Mouse (Mus musculus) limb, embryonic 15.5 days (tissue): ENCODE data around the gene Tob2. TPM values are rescaled to one million over a fixed set of nuclear protein-coding genes. Genes with fewer than 3 reads are reported as not detected.

Experiments used
- ATAC-seq: fragments of 200-750 bp; cut with Nextera tagmentation; 2 replicates; pipeline ENCODE4 v1.8.0; 2017; ENCODE audit warnings: low read depth, moderate TSS enrichment; ENCODE audit not compliant: insufficient number of reproducible peaks, low FRiP score, low TSS enrichment
- H3K27ac ChIP-seq: fragments of 300-500 bp; sonication (generic); 2 replicates; pipeline ENCODE4 v1.5.1; 2015; ENCODE audit warnings: moderate library complexity, mild to moderate bottlenecking, inconsistent platforms
- H3K27me3 ChIP-seq: fragments of 300-500 bp; sonication (generic); 2 replicates; pipeline ENCODE4 v1.6.1; 2015; ENCODE audit warnings: inconsistent platforms
- H3K36me3 ChIP-seq: fragments of 300-500 bp; sonication (generic); 2 replicates; pipeline ENCODE4 v1.6.1; 2015; ENCODE audit warnings: inconsistent platforms
- H3K4me1 ChIP-seq: fragments of 300-500 bp; sonication (generic); 2 replicates; pipeline ENCODE4 v1.6.1; 2015; ENCODE audit warnings: inconsistent platforms
- H3K4me2 ChIP-seq: fragments of 300-500 bp; sonication (generic); 2 replicates; pipeline ENCODE4 v1.6.1; 2015; ENCODE audit warnings: mild to moderate bottlenecking, inconsistent platforms
- H3K4me3 ChIP-seq: fragments of 300-500 bp; sonication (generic); 2 replicates; pipeline ENCODE4 v1.5.1; 2015; ENCODE audit warnings: mild to moderate bottlenecking, inconsistent platforms
- H3K9ac ChIP-seq: fragments of 300-500 bp; sonication (generic); 2 replicates; pipeline ENCODE4 v1.6.1; 2015; ENCODE audit warnings: inconsistent platforms
- H3K9me3 ChIP-seq: fragments of 300-500 bp; sonication (generic); 2 replicates; pipeline ENCODE4 v1.6.1; 2016; ENCODE audit warnings: inconsistent platforms
- WGBS: fragments of 180-500 bp; shearing (Covaris S2); methylation state at CpG from one replicate; pipeline ENCODE4 v1.1.7; 2015; 5-methylcytosine and 5-hydroxymethylcytosine counted together
- polyA plus RNA-seq: library from polyadenylated mRNA; unstranded; fragments of >200 nt; fragmentation: Nextera tagmentation; extraction: Ambion mirVana; gene quantifications from 2 replicates; pipeline ENCODE4 v1.2.1, GENCODE M21; 2015

The Tob2 gene
- polyA plus RNA-seq, 1 experiment from 2014 or later: 29.8 TPM

DNA sequence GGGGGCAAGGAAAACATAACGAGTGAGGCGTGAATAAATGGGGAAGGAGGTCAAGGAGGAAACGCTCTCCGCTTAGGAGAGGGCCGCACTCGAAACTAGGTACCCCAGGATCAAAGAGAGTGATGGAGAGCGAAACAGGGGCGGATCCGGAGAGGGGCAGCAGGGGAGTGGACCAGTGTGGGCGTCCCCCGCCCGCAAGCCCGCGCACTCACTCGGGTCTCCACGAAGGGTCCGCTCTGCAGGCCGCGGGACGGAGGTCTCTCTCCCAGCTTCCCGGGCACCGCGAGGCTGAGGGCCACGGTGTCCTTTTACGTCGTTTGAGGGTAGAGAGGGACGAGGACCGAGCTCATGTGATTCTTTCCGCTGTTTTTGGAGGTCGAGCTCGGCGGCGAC, 876 bp downstream of the Tob2 start:
- ATAC-seq: 0 out of 2 replicates have a peak, but pooled peaks have one; percentile 27
- peak overlapping the region; percentile 95 for H3K27ac ChIP-seq
- peak overlapping the region; percentile 84 for H3K4me2 ChIP-seq
- peaks cover 24% of the 10 kb centered on the region for H3K4me1 ChIP-seq
- H3K9ac ChIP-seq: peak overlapping the region; percentile 93
- 0% methylated on average over 33 of the region's 33 CpGs for WGBS
- no peaks in the 10 kb centered on the region for H3K27me3 ChIP-seq
- peaks cover 13% of the 10 kb centered on the region for H3K36me3 ChIP-seq
- peak overlapping the region; percentile 91 for H3K4me3 ChIP-seq
- H3K9me3 ChIP-seq: no peaks in the 10 kb centered on the region

DNA sequence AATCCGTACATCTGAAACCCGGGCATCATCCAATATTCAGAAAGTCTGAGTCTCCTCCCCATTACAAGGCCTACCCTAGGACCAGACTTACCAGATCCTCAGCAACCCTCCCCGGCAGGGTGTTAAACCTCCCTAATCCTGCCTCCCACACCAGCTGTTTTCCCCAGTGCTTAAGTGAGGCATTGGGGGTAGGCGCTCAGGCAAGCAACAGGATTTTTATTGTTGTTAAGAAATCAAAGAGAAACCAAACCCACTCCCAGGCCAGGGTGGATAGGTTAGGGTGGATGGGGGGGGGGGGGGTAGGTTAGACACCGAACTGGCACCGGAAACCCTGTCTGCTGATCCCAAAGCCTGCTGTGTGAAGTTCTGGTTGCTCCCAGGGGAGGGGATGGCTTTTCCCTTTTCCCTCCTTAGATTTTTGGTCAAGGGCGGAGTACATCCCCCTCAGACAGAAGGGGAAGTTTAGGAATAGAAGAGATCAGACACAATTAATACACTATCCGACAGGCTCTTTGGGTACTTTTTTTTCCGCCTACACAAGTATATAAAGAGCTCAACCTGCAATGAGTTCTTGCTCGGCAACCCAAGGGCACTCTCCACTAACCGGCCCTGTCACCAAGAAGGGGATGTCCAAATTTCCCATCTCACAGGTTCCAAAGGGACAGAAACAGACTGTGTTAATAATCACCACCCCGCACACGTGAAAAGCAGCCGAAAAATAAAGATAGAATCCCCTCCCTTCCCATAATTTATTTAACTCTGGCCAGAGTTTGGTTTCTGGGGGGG, 1.5 kb downstream of the Tob2 start:
- no peaks in the 10 kb centered on the region for H3K9me3 ChIP-seq
- H3K9ac ChIP-seq: peak overlapping the region; percentile 93
- H3K27me3 ChIP-seq: no peaks in the 10 kb centered on the region
- H3K36me3 ChIP-seq: peaks cover 18% of the 10 kb centered on the region
- peak overlapping the region; percentile 91 for H3K4me3 ChIP-seq
- under 1% methylated on average over 14 of the region's 14 CpGs for WGBS
- peak overlapping the region; percentile 95 for H3K27ac ChIP-seq
- peaks cover 24% of the 10 kb centered on the region for H3K4me1 ChIP-seq
- ATAC-seq: no peak
- H3K4me2 ChIP-seq: peak overlapping the region; percentile 84

DNA sequence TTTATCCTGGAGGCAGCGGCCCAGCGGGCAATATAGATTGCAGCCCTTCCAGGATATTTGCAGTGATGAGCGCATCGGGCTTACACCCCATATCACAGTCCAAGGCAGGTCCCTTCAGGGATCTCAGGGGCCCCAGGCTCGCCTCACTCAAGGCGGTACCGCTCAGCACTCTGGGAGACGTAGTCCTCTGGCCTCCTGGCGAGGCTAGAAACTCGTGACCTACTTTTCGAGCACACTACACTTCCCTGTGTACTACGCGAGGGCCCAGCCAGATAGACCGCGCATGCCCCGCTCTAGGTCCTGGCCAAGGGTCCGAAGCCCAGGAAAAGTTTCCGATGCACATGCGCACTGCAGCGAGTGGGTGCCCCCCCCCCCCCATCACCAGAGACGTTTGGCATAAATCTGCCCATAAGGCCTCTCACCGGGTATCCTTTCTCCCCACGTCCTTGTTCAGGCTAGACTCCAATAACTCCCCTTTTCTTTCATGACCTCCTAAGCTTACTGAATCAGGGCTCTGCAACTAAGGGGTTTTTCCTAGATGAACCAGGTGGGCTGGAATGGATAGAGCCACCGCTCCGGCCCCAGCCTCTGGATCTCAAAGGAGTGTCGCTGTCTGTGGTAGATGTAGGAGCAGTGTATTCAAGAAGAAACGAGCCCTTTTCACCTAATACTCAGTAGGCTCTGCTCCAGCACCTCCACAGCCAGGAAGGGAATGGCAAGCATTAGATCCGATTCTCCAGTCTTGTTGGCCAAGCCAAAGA, 2.4 kb downstream of the Tob2 start:
- Histone ChIP-seq H3K27ac (peak overlapping the region; percentile 95), H3K36me3 (peaks cover 27% of the 10 kb centered on the region), H3K4me3 (peak overlapping the region; percentile 91), H3K4me1 (peaks cover 24% of the 10 kb centered on the region), H3K9me3 (no peaks in the 10 kb centered on the region), H3K27me3 (no peaks in the 10 kb centered on the region), H3K4me2 (peak overlapping the region; percentile 84), H3K9ac (peak overlapping the region; percentile 93)
- 1% methylated on average over 28 of the region's 28 CpGs for WGBS
- ATAC-seq: peak; percentile 84

DNA sequence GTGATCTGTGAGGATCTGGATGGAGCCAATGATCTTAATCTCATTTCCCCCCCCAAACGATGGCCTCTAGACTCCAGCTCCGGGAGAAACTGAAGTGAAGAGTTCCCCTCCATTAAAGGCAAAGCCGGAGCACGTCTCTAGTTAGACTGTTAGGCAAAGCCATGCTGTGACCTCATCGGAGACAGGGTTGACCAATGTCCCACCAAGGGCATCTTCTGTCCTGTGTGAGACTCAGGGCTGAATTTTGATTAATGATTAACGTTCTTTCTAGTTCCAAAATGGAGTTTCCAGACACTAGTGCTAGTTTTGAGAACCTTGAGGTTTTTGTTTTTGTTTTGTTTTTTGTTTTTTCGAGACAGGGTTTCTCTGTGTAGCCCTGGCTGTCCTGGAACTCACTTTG, 5.5 kb downstream of the Tob2 start:
- peaks cover 51% of the 10 kb centered on the region for H3K36me3 ChIP-seq
- no peak overlapping the region for H3K4me2 ChIP-seq
- H3K9me3 ChIP-seq: no peaks in the 10 kb centered on the region
- H3K4me3 ChIP-seq: no peak overlapping the region
- H3K9ac ChIP-seq: no peak overlapping the region
- whole genome bisulfite sequencing: 90% methylated on average over 7 of the region's 7 CpGs
- H3K27me3 ChIP-seq: no peaks in the 10 kb centered on the region
- H3K4me1 ChIP-seq: peaks cover 19% of the 10 kb centered on the region
- ATAC-seq: no peak
- H3K27ac ChIP-seq: no peak overlapping the region

DNA sequence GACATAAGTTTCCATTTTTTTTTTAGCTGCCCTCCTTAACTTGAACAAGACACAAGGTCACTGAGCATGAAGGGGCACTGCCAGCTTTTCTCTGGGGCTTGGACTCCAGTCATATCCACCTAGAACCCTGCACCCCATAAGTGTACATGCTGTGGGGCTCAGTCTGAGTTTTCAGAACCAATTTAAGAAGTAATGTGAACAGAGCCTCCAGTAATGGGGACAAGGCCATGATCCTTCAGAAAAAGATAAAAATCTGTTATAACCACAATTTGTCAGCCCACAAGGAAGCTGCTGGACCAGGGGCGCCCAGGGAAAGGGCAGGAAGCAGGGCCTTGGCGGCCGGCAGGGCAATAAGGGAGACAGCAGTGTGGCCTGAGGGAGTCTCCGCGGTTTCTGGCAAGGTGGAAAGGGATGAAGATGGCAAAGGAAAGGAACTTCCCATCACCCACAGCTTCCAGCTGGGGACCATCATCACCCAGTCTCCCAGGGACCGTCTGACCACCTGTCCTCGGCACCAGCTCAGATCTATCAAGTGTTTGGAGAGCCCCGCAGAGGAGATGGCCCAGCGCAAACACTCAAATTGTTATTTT, 6.1 kb downstream of the Tob2 start:
- no peak overlapping the region for H3K27ac ChIP-seq
- WGBS: 86% methylated on average over 9 of the region's 9 CpGs

DNA sequence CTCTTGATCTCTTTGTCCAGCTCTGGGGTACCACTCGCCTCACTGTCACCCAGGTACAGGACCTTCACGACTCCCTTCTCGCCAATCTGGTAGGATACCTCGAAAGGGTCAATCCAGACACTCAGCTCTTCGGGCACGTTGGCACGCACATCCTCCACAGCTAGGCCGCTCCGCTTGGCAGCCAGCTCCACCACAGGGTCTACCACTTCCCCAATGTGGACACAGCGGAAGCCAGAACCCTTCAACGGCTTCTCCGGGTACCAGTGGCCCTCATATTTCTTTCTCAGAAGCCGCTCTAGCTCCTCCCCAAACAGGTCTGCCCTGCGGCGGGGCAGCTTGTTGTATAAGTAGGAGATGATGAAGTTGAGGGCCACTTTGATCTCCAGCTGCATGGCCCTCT, 7.2 kb downstream of the Tob2 start:
- Histone ChIP-seq H3K4me2 (no peak overlapping the region), H3K4me3 (no peak overlapping the region), H3K4me1 (peaks cover 16% of the 10 kb centered on the region), H3K36me3 (peaks cover 66% of the 10 kb centered on the region), H3K9me3 (no peaks in the 10 kb centered on the region), H3K9ac (no peak overlapping the region), H3K27ac (no peak overlapping the region), H3K27me3 (no peaks in the 10 kb centered on the region)
- WGBS: 95% methylated on average over 15 of the region's 15 CpGs
- ATAC-seq: no peak

More for the DNA sequence above, 6.1 kb downstream of the Tob2 start:
- Histone ChIP-seq H3K36me3 (peaks cover 56% of the 10 kb centered on the region), H3K9ac (no peak overlapping the region), H3K4me3 (no peak overlapping the region), H3K4me2 (no peak overlapping the region), H3K9me3 (no peaks in the 10 kb centered on the region), H3K4me1 (peaks cover 19% of the 10 kb centered on the region), H3K27me3 (no peaks in the 10 kb centered on the region)
- ATAC-seq: no peak

DNA sequence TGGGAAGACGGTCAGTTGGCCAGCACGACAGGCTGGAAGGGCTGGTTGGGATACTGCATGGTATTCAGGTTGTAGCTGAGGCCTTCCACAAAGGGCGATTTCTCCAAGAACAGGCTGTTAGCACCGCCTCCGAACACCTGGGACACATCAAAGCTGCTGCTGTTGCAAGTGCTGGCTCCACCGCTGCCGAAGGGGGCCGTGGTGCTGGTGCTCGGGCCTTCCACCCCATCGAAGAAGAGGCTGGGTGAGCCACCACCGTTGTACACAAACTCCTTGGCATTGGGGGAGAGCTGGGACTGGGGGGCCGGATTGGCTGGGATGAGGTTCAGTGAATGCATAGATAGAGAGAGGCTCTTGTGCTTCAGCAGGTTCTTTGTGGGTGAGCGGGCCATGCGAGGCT, 7.9 kb downstream of the Tob2 start:
- Histone ChIP-seq H3K9ac (no peak overlapping the region), H3K4me2 (no peak overlapping the region), H3K36me3 (peaks cover 72% of the 10 kb centered on the region), H3K9me3 (no peaks in the 10 kb centered on the region), H3K4me3 (no peak overlapping the region), H3K27me3 (no peaks in the 10 kb centered on the region), H3K4me1 (peaks cover 11% of the 10 kb centered on the region), H3K27ac (no peak overlapping the region; the same call in 1 of the 2 replicates)
- 75% methylated on average over 14 of the region's 14 CpGs for WGBS
- no peak for ATAC-seq

DNA sequence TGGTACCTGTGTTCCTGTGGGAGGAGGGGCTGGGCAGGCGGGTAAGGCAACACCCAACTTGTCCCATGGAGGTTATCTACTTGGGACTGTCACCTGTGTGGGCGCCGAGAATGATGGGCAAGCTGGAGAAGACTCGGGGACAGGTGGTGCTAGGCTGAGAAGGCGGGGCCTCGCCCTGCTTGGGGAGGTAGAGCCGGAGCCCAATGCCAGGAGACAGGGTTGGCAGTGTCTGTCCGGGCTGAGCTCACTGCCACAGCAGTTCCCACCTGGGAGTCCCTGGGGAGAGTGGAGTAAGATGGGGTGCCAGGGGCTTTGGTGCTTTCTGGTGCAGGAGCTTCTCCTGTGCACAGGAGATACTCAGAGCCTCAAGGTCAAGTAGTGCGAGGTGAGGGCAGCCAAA, 9.5 kb downstream of the Tob2 start:
- WGBS: 84% methylated on average over 9 of the region's 9 CpGs
- H3K27ac ChIP-seq: no peak overlapping the region
- H3K27me3 ChIP-seq: no peaks in the 10 kb centered on the region
- H3K9ac ChIP-seq: no peak overlapping the region
- H3K4me2 ChIP-seq: no peak overlapping the region
- 0 out of 2 replicates have a peak, but pooled peaks cover 4% of the 10 kb centered on the region for H3K4me1 ChIP-seq
- ATAC-seq: no peak
- no peak overlapping the region for H3K4me3 ChIP-seq
- no peaks in the 10 kb centered on the region for H3K9me3 ChIP-seq
- peaks cover 70% of the 10 kb centered on the region for H3K36me3 ChIP-seq

DNA sequence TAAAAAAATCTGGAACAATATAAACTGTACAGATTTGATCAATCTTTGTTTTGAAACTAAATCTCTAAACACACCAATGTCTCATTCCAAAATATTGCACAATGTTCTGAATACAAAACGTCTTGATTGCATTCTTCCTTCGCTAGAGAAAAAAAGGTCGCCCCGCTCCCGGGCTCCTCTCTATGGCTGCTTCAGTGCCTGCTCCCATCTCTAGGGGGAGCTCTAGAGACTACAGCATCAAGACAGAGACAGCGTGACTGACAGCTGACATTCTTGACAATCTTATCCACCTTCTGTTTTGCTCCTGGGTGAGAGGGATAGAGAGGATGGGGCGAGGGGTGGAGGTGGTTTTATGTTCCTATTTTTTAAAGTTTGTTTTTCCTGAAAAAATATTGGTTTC, 10.3 kb downstream of the Tob2 start:
- Histone ChIP-seq H3K4me2 (no peak overlapping the region), H3K27me3 (no peaks in the 10 kb centered on the region), H3K4me1 (no peaks in the 10 kb centered on the region), H3K9ac (no peak overlapping the region), H3K4me3 (no peak overlapping the region), H3K9me3 (no peaks in the 10 kb centered on the region), H3K27ac (no peak overlapping the region), H3K36me3 (peaks cover 63% of the 10 kb centered on the region)
- no peak for ATAC-seq
- 45% methylated on average over 7 of the region's 7 CpGs for WGBS

DNA sequence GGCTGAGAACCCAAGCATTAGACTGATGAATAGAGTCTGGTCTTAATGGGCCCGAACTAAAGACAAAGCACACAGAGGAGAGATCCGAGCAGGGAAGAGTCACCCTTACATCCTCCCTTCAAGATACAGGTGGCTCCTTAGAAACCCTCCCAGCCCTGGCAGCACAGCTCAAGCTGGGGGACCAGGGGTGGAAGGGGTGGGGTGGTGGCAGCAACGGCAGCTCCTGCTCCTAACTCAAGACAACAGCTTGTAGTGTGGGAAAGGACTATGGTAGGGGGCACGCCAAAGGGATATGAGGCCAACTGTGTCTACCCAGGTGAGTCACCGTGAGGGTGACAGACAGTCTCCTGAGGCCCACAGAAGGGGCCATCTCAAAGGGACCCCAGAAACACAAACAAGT, 10.7 kb downstream of the Tob2 start:
- H3K9ac ChIP-seq: no peak overlapping the region
- no peak overlapping the region for H3K4me3 ChIP-seq
- WGBS: 87% methylated on average over 5 of the region's 5 CpGs
- H3K4me2 ChIP-seq: no peak overlapping the region
- no peak overlapping the region for H3K27ac ChIP-seq
- no peaks in the 10 kb centered on the region for H3K27me3 ChIP-seq
- no peaks in the 10 kb centered on the region for H3K9me3 ChIP-seq
- no peaks in the 10 kb centered on the region for H3K4me1 ChIP-seq
- ATAC-seq: no peak
- peaks cover 63% of the 10 kb centered on the region for H3K36me3 ChIP-seq

DNA sequence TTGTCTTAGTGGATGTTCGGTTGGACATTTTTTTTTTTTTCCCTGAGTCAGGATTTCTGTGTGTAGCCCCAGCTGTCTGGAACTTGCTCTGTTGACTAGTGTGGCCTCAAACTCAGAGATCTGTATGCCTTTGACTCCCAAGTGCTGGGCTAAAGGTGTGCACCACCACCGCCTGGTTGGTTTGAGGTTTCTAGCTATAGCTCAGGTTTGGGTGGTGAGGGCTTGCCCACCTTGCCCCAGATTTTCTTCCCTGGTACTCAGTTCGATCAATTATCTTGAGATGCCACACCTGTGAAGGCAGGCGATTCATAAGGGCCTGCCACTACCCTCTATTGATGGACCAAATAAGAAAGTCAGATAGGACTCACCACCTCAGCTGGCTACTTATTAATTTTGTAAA, 11.4 kb downstream of the Tob2 start:
- Histone ChIP-seq H3K9me3 (no peaks in the 10 kb centered on the region), H3K27me3 (no peaks in the 10 kb centered on the region), H3K36me3 (peaks cover 57% of the 10 kb centered on the region), H3K4me2 (no peak overlapping the region), H3K27ac (no peak overlapping the region), H3K4me3 (no peak overlapping the region), H3K4me1 (no peaks in the 10 kb centered on the region), H3K9ac (no peak overlapping the region)
- ATAC-seq: no peak
- 88% methylated on average over 4 of the region's 4 CpGs for WGBS

DNA sequence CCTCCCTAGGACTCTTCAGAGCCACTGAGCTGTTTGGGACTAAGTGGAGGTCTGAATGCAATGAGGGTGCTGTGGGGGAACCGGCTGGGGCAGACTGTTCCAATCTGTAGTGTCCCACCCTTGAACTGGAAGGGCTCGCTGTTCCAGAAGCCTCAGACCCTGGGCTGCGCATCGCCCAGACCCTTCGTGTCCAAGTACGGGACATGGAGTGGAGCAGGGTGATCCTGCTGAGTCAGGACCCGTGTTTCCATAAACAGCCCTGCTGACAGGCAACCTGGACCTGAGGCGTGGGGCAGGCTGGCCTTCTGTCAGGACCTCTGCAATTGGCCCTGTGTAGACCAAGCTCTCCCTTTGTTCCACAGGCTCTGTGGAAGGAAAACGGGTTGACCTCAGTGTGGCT, 11.8 kb downstream of the Tob2 start:
- H3K9me3 ChIP-seq: no peaks in the 10 kb centered on the region
- no peaks in the 10 kb centered on the region for H3K27me3 ChIP-seq
- ATAC-seq: no peak
- no peak overlapping the region for H3K4me2 ChIP-seq
- H3K27ac ChIP-seq: no peak overlapping the region
- H3K9ac ChIP-seq: no peak overlapping the region
- peaks cover 53% of the 10 kb centered on the region for H3K36me3 ChIP-seq
- no peak overlapping the region for H3K4me3 ChIP-seq
- no peaks in the 10 kb centered on the region for H3K4me1 ChIP-seq
- 82% methylated on average over 9 of the region's 9 CpGs for WGBS
